Comparison of ENCODE assay signal across 43 mouse cellular contexts in the genomic region with DNA sequence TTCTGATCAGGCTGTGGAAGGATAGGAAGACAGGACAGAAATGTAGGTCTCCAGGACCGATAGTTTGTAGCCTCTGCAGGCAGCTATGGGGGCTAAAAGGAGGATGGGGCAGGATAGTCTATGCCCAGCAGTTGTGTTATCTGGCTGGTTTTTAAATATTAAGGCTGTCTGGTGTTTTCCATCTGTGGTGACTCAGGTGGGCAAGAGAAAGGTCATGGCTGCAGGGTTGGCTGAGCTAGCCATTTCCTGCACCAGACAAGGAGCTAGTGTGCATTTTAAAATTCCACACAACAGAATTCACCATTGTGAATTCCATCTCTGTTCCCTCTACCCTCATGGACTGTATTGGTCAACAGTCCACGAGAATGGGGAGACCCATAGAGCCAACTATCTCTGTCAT. TPM values are rescaled to one million over a fixed set of nuclear protein-coding genes. Genes with fewer than 3 reads are reported as not detected.
"Had no signal": no experiment of that assay in that cellular context is flagged by ENCODE, and none has a peak within 500 bp of the region (broad histone marks: within the 10 kb centered on the region; RNA-seq: fewer than 3 reads in every experiment).

No protein-coding gene starts in this region.

- DNase-seq: gastrocnemius, postnatal 14 days; gastrocnemius, postnatal 36 days; heart, adult 11 months; heart, adult 2 months; heart, postnatal 14 days; heart, postnatal 36 days; kidney, adult 11 months; kidney, adult 2 months; kidney, adult 9 months; kidney, postnatal 14 days; kidney, postnatal 36 days; layer of hippocampus, adult 9-11 months; layer of hippocampus, postnatal 36 days; left cerebral cortex, postnatal 4 days had no signal

RNA-seq across cellular contexts. Expression of gene Sh2d1b2, which starts 9.3 kb away (rescaled TPM):
- total RNA-seq: gastrocnemius, adult 8-10 months; gastrocnemius, postnatal 14 days; gastrocnemius, postnatal 36 days; heart, adult 2 months; heart, postnatal 14 days; heart, postnatal 36 days; hematopoietic stem cell, adult 5-6 weeks; hindbrain, postnatal 0 days; layer of hippocampus, adult 18-20 months; layer of hippocampus, adult 8-10 months; layer of hippocampus, postnatal 14 days; layer of hippocampus, postnatal 36 days; left cerebral cortex, adult 18-20 months; left cerebral cortex, adult 8-10 months; left cerebral cortex, postnatal 10 days; left cerebral cortex, postnatal 25 days; left cerebral cortex, postnatal 4 days; liver, adult 2 months had no signal
- polyA plus RNA-seq: gonadal fat pad, adult 2 months; heart, adult 2 months; heart, embryonic 11.5 days; heart, embryonic 13.5 days; heart, embryonic 15.5 days; heart, postnatal 0 days; hindbrain, embryonic 11.5 days; hindbrain, embryonic 13.5 days; hindbrain, embryonic 15.5 days; hindbrain, postnatal 0 days; intestine, embryonic 14.5 days; intestine, embryonic 16.5 days; kidney, adult 2 months; kidney, embryonic 15.5 days; kidney, postnatal 0 days; large intestine, adult 2 months; limb, embryonic 11.5 days; limb, embryonic 15.5 days; liver, adult 2 months; liver, embryonic 12.5 days; liver, embryonic 14.5 days; liver, embryonic 16.5 days had no signal

RNA-seq across cellular contexts. Expression of gene Sh2d1b1, which starts 53.8 kb away (rescaled TPM):
- total RNA-seq: gastrocnemius, adult 8-10 months; gastrocnemius, postnatal 14 days; gastrocnemius, postnatal 36 days; hindbrain, postnatal 0 days; layer of hippocampus, adult 18-20 months; layer of hippocampus, postnatal 14 days; layer of hippocampus, postnatal 36 days; left cerebral cortex, postnatal 10 days; left cerebral cortex, postnatal 25 days; liver, adult 2 months had no signal
- polyA plus RNA-seq: heart, embryonic 13.5 days; hindbrain, embryonic 11.5 days; hindbrain, embryonic 13.5 days; hindbrain, postnatal 0 days; limb, embryonic 11.5 days; liver, adult 2 months had no signal
